Mouse (Mus musculus) megakaryocyte progenitor cell, adult 5-6 weeks (primary cell): Measurements from ENCODE around the gene Hoxd4. TPM values are rescaled to one million over a fixed set of nuclear protein-coding genes. Genes with fewer than 3 reads are reported as not detected.
A peak's percentile ranks its signal among the peaks of the same experiment; 100 is the strongest.

Experiments
- ATAC-seq: replicated peaks from 2 replicates; pipeline ENCODE4 v1.8.0; 2016; ENCODE audit warnings: mild to moderate bottlenecking, moderate TSS enrichment, inconsistent platforms; ENCODE audit not compliant: poor library complexity
- total RNA-seq, 2 experiments: library from RNA; stranded (forward) in 1 of 2; stranded (reverse) in 1 of 2; fragments of 157-497, 149-512 nt in 1 of 2; fragments of 200-1000 nt in 1 of 2; gene quantifications; 2 replicates each; pipeline versions ENCODE4 v1.2.3 to v1.2.4; 2015 to 2017

Hoxd4 gene
- total RNA-seq, 2 experiments from 2014 or later: not detected

- no peak for ATAC-seq
Measured at GRCm38 (mm10) chr2:74704393-74704998, 7.2 kb upstream of the Hoxd4 start, which contains the start of gene Hoxd8. Gene Hoxd8, plus strand, starts transcription at chr2:74704615.

- ATAC-seq: no peak
Measured at GRCm38 (mm10) chr2:74704999-74705466, 6.7 kb upstream of the Hoxd4 start.

- ATAC-seq: 0 out of 2 replicates have a peak, but pooled peaks have one; percentile 14
Measured at GRCm38 (mm10) chr2:74705467-74706089, 6.2 kb upstream of the Hoxd4 start.

- ATAC-seq: no peak
Measured at GRCm38 (mm10) chr2:74706393-74706960, 5.3 kb upstream of the Hoxd4 start.

GRCm38 (mm10) chr2:74707599-74707998, 4.1 kb upstream of the Hoxd4 start:
- no peak for ATAC-seq

GRCm38 (mm10) chr2:74708676-74709075, 3.1 kb upstream of the Hoxd4 start:
- no peak for ATAC-seq

- no peak for ATAC-seq
Measured at GRCm38 (mm10) chr2:74709465-74710419, 2.0 kb upstream of the Hoxd4 start.

- no peak for ATAC-seq
Measured at GRCm38 (mm10) chr2:74710929-74711543, 693 bp upstream of the Hoxd4 start.

GRCm38 (mm10) chr2:74713239-74714150, 1.8 kb downstream of the Hoxd4 start:
- no peak for ATAC-seq

- ATAC-seq: no peak
Measured at GRCm38 (mm10) chr2:74714156-74714789, 2.5 kb downstream of the Hoxd4 start.

- ATAC-seq: no peak
Measured at GRCm38 (mm10) chr2:74714881-74715280, 3.2 kb downstream of the Hoxd4 start.

GRCm38 (mm10) chr2:74715504-74716241, 3.9 kb downstream of the Hoxd4 start:
- ATAC-seq: peak; percentile 98

- no peak for ATAC-seq
Measured at GRCm38 (mm10) chr2:74720384-74720783, 8.7 kb downstream of the Hoxd4 start.

- no peak for ATAC-seq
Measured at GRCm38 (mm10) chr2:74720955-74721491, 9.3 kb downstream of the Hoxd4 start.

- no peak for ATAC-seq
Measured at GRCm38 (mm10) chr2:74721882-74722281, 10.2 kb downstream of the Hoxd4 start.

- ATAC-seq: no peak
Measured at GRCm38 (mm10) chr2:74722949-74723348, 11.2 kb downstream of the Hoxd4 start.

- ATAC-seq: peak; percentile 39; the same call in 1 of the 2 replicates
Measured at GRCm38 (mm10) chr2:74724244-74725015, 12.7 kb downstream of the Hoxd4 start.
